Mouse (Mus musculus): ENCODE results near the gene Tubb4a.
A peak's percentile ranks its signal among the peaks of the same experiment; 100 is the strongest.
"Not testable (repeated sequence)": the region's sequence is repeated elsewhere in the genome, so short reads cannot be mapped to it uniquely, and the experiment has no call there.

Tubb4a gene

DNA sequence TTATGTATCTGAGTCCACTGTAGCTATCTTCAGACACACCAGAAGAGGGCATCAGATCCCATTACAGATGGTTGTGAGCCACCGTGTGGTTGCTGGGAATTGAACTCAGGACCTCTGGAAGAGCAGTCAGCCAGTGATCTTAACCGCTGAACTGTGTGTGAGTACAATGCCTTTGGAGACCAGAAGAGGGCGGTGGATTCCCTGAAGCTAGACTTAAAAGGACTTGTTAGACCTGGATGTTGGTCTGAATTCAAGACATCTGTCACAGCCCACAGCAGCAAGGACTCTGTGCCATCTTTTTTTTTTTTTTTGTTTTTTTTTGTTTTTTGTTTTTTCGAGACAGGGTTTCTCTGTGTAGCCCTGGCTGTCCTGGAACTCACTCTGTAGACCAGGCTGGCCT is 35.9 kb downstream of the Tubb4a start:
- not testable (repeated sequence) for DNase-seq

DNA sequence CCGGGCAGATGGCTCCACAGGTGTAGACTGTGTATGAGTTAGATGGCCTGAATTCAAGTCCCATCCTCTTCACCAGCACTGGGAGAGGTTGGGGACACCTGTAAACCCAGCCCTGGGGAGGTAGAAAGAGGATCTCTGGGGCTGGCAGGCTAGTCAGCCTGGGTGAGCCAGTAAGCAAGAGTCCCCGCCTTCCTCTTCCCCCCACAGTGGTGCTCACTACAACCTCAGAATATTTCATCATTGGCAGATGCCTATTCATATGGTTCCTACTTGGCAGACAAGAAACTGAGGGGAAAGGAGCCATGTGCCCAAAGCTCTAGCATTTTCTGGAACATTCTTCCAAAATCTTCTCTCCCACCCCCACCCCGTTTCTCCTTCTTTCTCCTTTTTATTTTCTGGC is 38.8 kb downstream of the Tubb4a start:
- no peak for DNase-seq

DNA sequence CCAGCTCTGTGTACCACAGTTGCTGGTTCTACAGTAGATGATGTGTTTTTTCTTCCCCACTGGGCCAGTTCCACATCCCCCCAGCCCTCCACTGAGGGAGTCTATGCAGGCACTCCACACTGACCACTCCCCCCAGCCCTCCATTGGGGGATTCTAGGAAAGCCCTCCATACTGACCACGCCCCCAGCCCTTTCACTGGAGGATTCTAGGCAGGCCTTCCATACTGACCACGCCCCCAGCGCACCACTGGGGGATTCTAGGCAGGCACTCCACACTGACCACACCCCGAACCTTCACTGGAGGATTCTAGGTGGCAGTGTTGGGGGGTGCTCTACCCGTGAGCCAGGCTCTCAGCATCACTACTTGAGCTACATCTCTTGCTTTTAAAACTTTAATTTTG is 40.2 kb downstream of the Tubb4a start:
- DNase-seq = no peak

DNA sequence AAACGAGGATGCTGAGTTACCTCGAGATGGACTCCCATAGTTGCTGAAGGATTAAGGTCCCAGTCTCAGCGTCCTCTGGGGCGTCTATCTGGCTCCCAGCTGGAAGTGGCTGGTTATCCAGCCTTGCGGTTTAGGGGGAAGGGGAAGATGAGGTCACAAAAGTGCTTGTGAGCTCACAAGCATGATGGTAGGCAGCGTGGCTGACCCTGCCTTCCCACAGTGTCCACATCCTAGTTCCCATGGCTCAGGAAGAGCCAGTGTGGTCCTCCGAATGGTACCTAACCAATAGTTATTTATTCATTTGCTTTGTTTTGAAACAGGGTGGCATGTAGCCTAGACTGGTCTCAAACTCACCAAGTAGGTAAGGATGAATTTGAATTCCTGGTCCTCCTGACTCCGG is 46.0 kb downstream of the Tubb4a start, which contains the start of gene Slc25a41:
TSS of gene Slc25a41 (minus strand) at position 101 of the 400 bp plus-strand sequence.
- no peak for DNase-seq

DNA sequence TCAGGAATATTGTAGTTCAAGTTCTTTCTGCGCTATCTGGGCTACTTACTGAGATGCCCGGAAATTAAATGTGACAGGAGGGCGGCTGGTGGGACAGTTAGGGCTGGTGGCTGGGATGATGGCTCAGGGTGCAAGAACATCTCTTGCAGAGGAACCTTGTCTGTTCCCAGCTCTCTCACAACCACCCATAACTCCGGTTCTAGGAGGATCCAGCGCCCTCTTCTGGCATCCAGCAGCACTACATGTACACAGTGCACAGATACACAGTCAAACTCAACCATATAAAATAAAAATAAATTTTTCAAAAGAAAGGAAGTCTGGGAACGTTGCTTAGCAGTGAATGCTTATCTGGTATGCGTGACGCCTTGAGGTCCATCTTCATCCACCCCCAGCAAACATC is 48.6 kb downstream of the Tubb4a start:
- no peak for DNase-seq

DNA sequence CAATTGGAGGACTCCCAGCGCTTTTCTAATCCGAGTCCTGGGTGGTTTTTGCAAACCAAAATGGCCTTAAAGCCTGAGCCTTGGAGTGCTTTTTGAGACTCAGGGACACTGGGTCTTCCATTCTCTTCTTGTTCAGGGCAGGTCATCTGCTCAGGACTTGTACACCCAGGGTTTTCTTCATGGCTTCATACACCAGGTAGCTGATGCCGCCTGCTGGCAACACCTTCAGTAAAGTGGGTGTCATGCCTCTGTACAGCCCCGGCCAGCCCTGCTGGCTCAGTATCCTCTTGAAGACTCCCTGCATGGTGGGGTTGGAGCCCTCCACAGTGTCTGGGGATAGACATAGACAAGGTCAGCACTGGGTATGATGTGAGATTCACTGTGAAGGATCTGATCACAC is 54.7 kb downstream of the Tubb4a start:
- DNase-seq = peak; percentile 65

DNA sequence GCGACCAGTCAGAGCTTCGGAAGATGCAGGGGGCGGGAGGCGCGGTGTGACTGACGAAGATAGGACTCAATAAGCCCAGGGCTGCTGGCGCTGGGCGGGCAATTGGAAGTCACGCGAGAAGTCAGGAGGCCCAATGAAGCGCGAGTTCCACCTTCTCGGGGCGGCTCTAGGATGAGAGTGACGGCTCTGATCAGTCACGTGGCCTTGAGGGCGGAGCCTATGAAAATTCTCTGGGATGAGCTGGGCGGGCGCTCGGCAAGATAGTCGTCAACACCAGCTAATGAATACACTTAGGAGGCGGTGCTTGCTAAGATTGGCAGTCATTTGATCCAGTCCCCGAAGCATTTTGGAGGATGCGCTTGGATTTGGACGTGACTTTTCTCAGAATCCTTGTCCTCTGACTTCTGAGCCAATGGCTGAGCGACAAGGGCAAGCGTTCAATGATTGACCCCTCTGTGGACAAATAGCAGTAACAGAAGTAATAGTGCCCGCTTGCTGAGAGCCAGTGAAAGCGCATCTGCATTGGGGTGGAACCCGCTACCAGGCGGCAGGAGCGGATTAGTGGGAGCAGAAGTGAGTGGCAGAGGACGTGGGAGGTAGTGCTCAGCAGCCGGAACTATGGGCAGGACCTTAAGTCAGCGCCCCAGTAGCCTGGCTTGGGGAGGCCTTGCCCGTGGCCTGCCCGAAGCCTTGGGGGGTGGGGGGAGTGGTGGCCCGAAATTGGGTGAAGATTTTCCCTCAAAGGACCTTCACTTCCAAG is 55.7 kb downstream of the Tubb4a start:
- DNase-seq = peak; percentile 100

DNA sequence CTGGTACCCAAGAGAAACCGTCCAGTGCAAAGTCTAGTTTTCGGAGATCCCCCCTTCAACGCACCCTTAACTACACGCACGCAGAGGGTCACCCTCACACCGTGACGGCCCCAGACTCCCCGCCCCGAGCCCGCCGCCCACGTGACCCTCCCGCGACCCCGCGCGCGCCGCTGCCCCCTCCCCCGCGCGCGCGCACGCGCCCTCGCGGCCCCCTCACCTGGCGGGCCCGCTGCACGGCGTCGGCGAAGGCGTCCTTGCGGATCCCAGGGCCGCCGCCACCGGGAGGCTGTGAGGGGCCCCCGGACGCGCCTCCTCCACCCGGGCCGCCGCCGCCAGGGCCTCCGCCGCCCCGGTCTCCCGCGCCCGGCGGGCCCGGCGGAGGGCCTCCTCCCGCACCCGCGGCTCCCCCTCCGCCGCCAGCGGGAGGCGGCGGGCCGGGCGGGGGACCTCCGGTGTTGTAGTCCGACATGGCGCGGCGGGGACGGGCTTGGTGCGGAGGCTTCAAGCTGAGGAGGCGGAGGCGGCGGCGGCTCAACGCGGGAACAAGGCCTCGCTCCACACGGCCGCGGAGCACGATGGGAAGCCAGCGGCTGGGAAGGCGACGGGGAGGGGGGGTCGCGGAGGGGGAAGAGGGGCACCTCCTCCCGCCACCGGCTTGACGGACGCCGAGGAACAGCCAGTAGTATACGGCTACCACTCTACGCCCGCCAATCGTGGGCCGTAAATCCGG is 56.5 kb downstream of the Tubb4a start, which contains the start of gene Khsrp:
TSS of gene Khsrp (minus strand) at position 592 of the 730 bp plus-strand sequence.
- no peak for DNase-seq

Measured in cerebellum, adult 11-12 months (tissue).